Mouse (Mus musculus) T-cell, adult 2 months (primary cell): Measurements from ENCODE around the gene Grik4.
"Not testable (repeated sequence)": the region's sequence is repeated elsewhere in the genome, so short reads cannot be mapped to it uniquely, and the experiment has no call there.

ENCODE experiments used
- DNase-seq: peaks from one replicate; pipeline ENCODE4 v3.0.0; 2022; ENCODE audit warnings: low spot score

Grik4 gene

GRCm38 (mm10) chr9:42797276-42797675 is 147.0 kb downstream of the Grik4 start:
- DNase-seq, result no peak

DNA sequence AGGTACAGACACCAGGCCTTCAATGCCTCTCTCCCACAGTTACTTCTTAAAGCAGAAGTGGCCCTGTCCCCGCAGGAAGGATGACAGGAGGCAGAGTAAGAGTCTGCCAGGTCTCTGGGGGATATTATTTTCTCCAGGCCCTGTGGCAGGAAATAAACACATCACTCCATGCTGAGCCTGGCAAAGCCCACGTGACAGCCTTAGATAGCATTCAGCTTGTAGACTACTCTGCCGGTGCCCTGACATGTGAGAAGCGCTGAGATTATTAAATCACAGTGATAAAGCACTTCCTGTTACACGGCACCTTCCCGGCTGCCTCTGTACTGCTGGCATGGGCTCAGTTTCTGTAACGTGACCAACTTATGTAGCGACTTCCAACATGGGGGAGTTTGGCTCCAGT is 148.4 kb downstream of the Grik4 start:
- DNase-seq, result no peak

DNA sequence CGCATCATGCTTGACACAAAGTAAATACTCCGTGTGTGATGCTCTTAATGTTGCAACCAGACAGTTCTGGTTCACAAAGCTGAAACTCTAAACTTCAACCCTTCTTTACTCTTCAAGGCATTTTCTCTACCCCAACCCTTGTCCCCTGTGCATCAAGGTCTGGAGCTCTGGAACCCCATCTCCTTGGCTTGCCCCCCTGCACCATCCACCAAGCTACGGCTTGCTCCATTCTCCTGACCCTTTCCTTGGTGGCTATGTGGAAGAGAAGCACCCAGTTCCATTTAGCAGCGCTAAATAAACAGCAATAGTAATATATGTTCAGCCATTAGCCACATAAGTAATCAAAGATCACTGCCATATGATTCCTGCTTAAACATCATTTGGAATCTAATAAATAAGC is 150.3 kb downstream of the Grik4 start:
- no peak for DNase-seq

DNA sequence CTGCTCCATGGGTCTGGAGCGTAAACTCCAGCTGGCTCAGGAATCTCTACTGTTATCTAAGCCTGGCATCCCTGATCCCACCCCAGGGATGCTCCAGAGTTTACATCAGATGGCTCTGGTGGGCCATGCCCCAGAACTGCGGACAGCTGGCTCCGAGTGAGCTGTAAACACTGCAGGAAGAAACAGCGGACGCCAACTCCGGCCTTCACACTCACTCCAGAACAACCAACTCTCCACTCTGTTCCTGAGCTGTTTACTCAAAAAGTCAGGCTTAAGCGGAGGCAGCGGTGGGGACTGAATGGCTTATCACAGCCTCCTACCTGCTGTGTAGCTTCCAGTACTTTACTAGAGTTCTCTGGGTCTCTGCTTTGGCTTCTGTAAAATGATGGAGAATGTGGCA is 150.7 kb downstream of the Grik4 start:
- DNase-seq, result no peak

GRCm38 (mm10) chr9:42792381-42792780 is 151.9 kb downstream of the Grik4 start:
- no peak for DNase-seq

DNA sequence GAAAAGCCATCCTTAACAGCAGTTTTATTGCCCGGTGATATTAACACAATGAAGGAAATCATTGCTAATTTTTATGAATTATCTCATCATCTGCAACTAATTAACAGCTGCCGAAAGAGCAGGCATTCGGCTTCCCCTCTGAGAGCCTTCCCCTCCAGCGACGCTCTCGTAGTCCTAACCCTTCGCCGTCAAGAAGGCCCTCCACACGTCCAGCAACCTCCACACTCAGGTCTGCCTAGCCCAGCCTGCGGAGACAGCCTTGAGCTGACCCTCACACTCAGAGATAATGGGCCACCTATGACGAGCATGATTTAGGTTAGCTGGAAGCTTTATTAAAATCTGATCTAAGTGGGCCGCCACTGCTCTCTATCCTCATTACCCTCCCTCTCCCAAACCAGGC is 152.5 kb downstream of the Grik4 start:
- DNase-seq, result no peak

GRCm38 (mm10) chr9:42791346-42791745 is 152.9 kb downstream of the Grik4 start:
- DNase-seq, result no peak

- no peak for DNase-seq
Measured at GRCm38 (mm10) chr9:42788471-42788870, 155.8 kb downstream of the Grik4 start.

DNA sequence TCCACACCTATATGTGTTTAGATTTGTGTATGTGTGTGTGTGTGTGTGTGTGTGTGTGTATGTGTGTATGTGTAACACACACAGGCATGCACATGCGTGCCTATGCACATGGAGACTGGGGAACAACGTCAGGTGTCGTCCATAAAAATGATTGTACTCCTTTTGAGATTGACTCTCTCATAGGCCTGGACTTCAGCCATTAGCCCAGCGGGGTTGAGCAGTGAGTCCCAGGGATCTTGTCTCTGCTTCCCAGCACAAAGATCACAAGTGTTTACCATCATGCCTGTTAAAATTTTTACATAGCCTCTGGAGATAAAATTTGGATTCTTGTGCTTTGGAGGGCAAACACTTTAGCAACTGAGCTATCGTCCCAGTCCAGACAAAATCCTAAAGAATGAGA is 157.4 kb downstream of the Grik4 start:
- DNase-seq, result no peak

DNA sequence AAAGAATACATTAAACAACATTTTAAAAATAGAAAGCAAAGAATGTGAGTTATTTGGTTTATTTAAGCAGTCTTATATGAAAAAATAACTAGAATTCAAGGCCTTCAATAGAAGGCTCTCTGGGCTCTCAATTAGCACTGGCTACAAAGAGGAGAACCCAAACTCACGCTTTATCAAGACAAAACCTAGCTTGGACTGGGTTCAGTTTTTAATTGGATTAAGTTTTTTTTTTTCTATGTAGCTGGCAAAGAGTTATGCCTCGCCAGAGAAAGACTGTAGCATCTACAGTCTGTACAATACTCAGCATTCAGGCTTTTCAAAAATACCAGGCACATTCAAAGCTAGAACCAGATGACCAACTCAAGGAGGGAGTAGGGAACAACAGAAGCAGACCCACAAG is 158.0 kb downstream of the Grik4 start:
- DNase-seq, result no peak

- DNase-seq, result no peak
Measured at GRCm38 (mm10) chr9:42785173-42785830, 159.0 kb downstream of the Grik4 start.

GRCm38 (mm10) chr9:42783248-42783903 is 160.9 kb downstream of the Grik4 start:
- DNase-seq, result no peak

GRCm38 (mm10) chr9:42778471-42779263 is 165.6 kb downstream of the Grik4 start:
- not testable (repeated sequence) for DNase-seq

GRCm38 (mm10) chr9:42777913-42778312 is 166.4 kb downstream of the Grik4 start:
- DNase-seq, result no peak

DNA sequence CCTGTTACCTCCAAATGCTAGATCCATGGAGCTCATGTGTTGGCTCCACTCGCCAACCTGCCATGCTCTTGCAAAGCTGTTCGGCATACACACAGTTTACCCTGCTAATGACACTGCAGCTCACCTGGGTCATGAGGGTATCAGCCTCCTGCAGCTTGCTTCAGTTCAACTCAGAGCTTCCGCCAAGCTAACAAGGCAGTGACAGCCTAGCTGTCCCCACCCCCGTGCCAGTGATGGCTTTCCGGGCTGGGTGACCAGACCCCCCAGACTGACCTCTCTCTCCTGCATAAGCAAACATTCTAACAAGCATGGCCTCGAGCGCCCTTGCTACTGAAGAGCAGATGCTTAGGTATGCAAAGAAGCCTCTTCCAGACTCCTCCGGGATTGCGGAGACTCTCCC is 167.5 kb downstream of the Grik4 start:
- no peak for DNase-seq

DNA sequence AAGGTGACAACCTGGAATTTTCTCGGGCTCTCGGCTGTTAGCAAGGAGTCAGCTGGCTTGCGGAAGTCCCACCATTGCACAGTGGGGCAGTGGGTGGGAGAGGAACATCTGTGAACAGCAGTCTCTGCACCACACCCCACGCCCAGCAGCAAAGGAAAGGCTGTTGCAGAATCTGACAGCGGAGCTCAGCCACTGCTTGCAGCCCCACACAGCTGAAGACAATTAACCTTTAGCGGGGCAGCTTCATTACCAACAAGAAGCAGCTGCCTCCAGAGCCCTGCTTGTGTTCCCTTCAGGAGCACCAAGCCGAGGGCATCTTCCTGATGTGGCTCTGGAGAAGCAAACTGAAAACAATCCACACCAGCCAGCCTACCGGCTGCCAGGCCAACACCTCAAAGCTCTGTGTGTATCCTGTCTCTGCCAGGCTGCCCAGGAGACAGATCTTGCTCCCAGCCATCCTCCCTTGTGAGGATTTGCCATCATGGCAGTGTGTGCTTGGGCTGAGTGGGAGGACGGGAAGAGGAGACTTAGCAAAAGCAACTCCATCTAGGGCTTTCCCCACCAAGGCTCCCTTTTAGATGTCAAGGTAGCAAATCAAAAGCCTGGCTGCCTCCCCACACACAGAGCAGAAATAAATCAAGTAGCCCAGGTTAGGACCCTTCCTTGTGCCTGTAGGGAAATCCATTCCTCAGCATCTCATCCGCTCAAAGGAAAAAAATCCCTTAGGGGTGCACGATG is 179.3 kb downstream of the Grik4 start:
- no peak for DNase-seq

- DNase-seq, result no peak
Measured at GRCm38 (mm10) chr9:42758682-42759205, 185.5 kb downstream of the Grik4 start.

GRCm38 (mm10) chr9:42757012-42757640 is 187.2 kb downstream of the Grik4 start:
- DNase-seq, result no peak

- no peak for DNase-seq
Measured at GRCm38 (mm10) chr9:42754699-42755098, 189.6 kb downstream of the Grik4 start.

- DNase-seq, result no peak
Measured at GRCm38 (mm10) chr9:42751160-42751559, 193.1 kb downstream of the Grik4 start.

GRCm38 (mm10) chr9:42750176-42750575 is 194.1 kb downstream of the Grik4 start:
- no peak for DNase-seq

GRCm38 (mm10) chr9:42745982-42746381 is 198.3 kb downstream of the Grik4 start:
- no peak for DNase-seq
